Mouse (Mus musculus) megakaryocyte progenitor cell, adult 5-6 weeks (primary cell): ENCODE data around the gene Zdhhc14. TPM values are rescaled to one million over a fixed set of nuclear protein-coding genes. Genes with fewer than 3 reads are reported as not detected.

Source experiments
- ATAC-seq: replicated peaks from 2 replicates; pipeline ENCODE4 v1.8.0; 2016; ENCODE audit warnings: mild to moderate bottlenecking, moderate TSS enrichment, inconsistent platforms; ENCODE audit not compliant: poor library complexity
- total RNA-seq, 2 experiments: library from RNA; stranded (forward) in 1 of 2; stranded (reverse) in 1 of 2; fragments of 157-497, 149-512 nt in 1 of 2; fragments of 200-1000 nt in 1 of 2; gene quantifications; 2 replicates each; pipeline versions ENCODE4 v1.2.3 to v1.2.4; 2015 to 2017

Gene Zdhhc14
- total RNA-seq, 2 experiments from 2014 or later, result 1.00 to 2.2 TPM

DNA sequence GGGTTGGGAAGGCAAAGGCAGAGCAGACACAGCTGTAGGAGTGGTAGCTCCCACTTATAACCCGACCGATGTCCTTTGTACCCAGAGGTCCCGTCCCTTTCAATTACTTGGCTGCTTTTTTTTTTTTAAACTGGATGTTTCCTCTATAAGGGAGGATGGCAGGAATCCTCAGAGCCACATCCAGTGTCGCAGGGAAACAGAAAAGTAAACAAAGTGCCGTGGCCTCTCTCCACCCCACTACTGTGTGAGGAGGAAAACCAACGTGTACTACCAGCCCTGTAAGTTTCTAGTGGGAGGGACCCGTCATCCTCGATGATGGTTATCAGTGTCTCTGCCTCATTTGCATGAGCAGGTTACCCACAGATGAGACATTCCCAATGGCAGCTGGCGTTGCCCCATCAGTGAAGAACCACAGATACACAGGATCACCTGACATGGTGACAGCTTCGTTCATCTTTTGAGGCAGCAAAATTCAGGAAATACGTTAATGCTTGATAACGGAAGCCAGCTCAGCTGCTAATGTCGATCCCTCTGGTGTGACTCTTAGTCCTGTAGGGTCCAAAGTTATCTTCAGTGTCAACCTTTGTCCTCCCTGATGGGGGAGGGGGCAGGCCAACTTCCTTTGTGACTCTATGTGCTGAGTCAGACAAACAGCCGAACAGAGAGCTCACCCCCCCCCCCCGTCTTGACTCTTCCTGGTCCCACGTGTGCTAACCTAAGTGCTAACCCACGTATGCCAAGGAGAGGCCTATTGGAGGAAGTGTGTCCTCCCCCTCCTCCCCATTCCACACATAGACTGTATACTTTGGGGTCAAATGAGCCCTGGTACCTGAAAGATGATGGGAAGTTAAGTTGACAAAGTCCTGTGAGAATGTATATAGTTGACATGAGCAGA is 309.7 kb downstream of the Zdhhc14 start:
- ATAC-seq, result peak; percentile 17

DNA sequence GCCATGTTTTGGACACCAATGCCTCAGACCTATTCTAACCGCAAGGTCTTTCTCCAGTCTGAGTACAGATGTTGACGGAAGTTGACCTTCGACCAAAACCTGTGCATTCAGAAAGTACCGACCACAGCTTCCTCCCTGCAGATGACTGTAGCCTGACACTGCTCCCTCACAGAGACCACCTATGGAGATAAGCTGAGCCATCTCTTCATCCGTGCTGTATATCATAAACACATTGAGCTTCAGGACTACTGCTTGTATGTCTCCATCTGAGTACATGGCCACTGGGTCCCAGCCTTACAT is 310.2 kb downstream of the Zdhhc14 start:
- no peak for ATAC-seq

Other genes with a start within 250 kb of the Zdhhc14 start
- gene Ldhal6b, start 73.8 kb upstream of the Zdhhc14 start, total RNA-seq (2015), result 0.10 and 0.52 TPM in 2 replicates
- gene Ldhal6b, start 73.8 kb upstream of the Zdhhc14 start, total RNA-seq (2017), result 0.57 TPM in 1 of 2 replicates, not detected in the other
- 45.4 and 48.6 TPM in 2 replicates for gene Tmem242, start 52.3 kb upstream of the Zdhhc14 start, total RNA-seq (2015)
- gene Tmem242, start 52.3 kb upstream of the Zdhhc14 start, total RNA-seq (2017), result 40.3 and 41.4 TPM in 2 replicates